Mouse (Mus musculus): ENCODE data around the gene Rnf113a1.
A peak's percentile ranks its signal among the peaks of the same experiment; 100 is the strongest.
"Not testable (repeated sequence)": the region's sequence is repeated elsewhere in the genome, so short reads cannot be mapped to it uniquely, and the experiment has no call there.

Rnf113a1 gene

DNA sequence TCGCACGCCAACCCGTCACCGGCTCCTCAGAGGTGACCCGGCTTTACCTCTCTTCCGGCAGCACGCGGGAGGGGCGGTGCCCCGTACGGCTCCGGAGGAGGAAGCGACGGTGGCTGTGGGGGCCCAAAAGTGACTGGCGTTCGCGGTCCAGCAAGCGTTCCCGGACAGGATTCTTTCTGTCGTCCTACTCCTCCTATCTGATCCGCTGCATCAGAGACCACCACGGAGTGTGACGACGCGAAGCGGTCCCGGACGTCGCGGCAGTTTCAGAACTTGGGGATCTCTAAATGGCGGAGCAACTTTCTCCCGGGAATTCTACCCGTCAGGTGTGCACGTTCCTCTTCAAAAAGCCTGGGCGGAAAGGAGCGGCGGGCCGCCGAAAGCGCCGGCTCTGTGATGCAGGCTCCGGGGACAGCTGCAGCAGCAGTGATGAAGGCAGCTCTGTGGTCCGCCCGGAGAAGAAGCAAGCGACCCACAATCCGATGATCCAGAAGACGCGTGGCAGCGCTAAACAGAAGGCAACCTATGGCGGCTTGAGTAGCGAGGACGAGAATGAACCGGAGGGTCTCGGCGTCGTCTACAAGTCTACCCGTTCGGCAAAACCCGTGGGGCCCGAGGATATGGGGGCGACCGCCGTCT, at the start of gene Rnf113a1, which contains the start of gene Ndufa1:
Gene Rnf113a1 (plus strand): TSS at position 141 of the 639 bp plus-strand sequence.
Gene Ndufa1 (minus strand): TSS at position 59 of the 639 bp plus-strand sequence.
- Histone ChIP-seq H3K9me3 (ENCODE audit: low read length) (no peaks in the 10 kb centered on the region), H3K4me1 (replicated peaks; ENCODE audit: low read depth, low read length) (peaks cover 6% of the 10 kb centered on the region; the same call in 1 of the 2 replicates), H3K36me3 (ENCODE audit: insufficient read depth, low read length) (peaks cover 16% of the 10 kb centered on the region), H3K4me3 (replicated peaks; ENCODE audit: low read length) (peak within 1 kb of the TSS; percentile 81), H3K27me3 (ENCODE audit: insufficient read depth, low read length) (no peaks in the 10 kb centered on the region)
- TF ChIP-seq CTCF (conservative IDR thresholded peaks at IDR 0.05; ENCODE audit: low read length): no peak
- TF ChIP-seq NANOG (IDR thresholded peaks at IDR 0.05; ENCODE audit: borderline replicate concordance, low read length): no peak
- TF ChIP-seq POU5F1 (IDR thresholded peaks at IDR 0.05; ENCODE audit: borderline replicate concordance, low read length): no peak

DNA sequence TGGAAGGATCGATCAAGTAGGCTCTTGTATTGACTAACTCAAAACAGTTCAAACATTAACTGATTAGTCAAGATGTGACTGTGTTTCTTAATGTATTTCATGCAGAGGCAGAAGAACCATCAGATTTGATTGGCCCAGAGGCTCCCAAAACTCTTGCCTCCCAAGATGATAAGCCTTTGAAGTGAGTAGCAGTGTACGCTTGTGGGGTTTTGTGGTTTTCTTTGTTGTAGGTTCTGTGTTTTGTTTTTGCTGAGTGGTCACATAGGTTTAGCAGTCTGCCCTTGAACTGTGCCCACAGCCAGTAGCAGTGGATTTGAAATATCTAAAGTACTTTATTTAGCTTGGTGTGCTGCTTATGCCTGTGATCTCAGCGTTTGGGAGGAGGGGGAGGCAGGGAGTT, 49.3 kb upstream of the Rnf113a1 start:
- no peaks in the 10 kb centered on the region for H3K9me3 ChIP-seq (ENCODE audit: low read length)
- no peaks in the 10 kb centered on the region for H3K27me3 ChIP-seq (ENCODE audit: insufficient read depth, low read length)

GRCm38 (mm10) chrX:37144498-37144897, 46.5 kb upstream of the Rnf113a1 start:
- not testable (repeated sequence) for H3K9me3 ChIP-seq (ENCODE audit: low read length); H3K4me3 ChIP-seq (replicated peaks; ENCODE audit: low read length); H3K27me3 ChIP-seq (ENCODE audit: insufficient read depth, low read length); H3K4me1 ChIP-seq (replicated peaks; ENCODE audit: low read depth, low read length)
- peaks cover 45% of the 10 kb centered on the region for H3K36me3 ChIP-seq (ENCODE audit: insufficient read depth, low read length)

More for the DNA sequence above, 49.3 kb upstream of the Rnf113a1 start:
- no peak for TF ChIP-seq CTCF (conservative IDR thresholded peaks at IDR 0.05; ENCODE audit: low read length)
- TF ChIP-seq POU5F1 (IDR thresholded peaks at IDR 0.05; ENCODE audit: borderline replicate concordance, low read length): no peak
- no peak for TF ChIP-seq NANOG (IDR thresholded peaks at IDR 0.05; ENCODE audit: borderline replicate concordance, low read length)
- no peak overlapping the region for H3K4me3 ChIP-seq (replicated peaks; ENCODE audit: low read length)
- H3K36me3 ChIP-seq (ENCODE audit: insufficient read depth, low read length): peaks cover 54% of the 10 kb centered on the region
- no peaks in the 10 kb centered on the region for H3K4me1 ChIP-seq (replicated peaks; ENCODE audit: low read depth, low read length)

DNA sequence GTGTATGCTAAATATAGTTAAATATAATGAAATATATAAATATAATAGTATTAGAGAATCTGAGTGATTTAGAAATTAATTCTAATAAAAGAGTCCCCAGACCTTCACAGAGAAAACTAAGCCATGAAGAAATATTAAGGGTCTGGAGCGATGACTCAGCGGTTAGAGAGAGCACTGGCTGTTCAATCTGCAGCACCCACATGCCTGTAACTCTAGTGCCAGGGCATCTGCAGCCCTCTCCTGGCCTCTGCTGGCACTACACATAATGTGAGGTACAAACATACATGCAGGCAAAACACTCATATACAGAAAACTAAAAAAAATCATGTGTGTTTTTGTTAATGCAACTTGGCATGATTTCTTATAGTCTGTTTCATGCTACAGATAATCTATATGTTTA, 46.1 kb upstream of the Rnf113a1 start:
- Histone ChIP-seq H3K4me1 (replicated peaks; ENCODE audit: low read depth, low read length) (no peaks in the 10 kb centered on the region), H3K36me3 (ENCODE audit: insufficient read depth, low read length) (peaks cover 45% of the 10 kb centered on the region), H3K27me3 (ENCODE audit: insufficient read depth, low read length) (no peaks in the 10 kb centered on the region), H3K9me3 (ENCODE audit: low read length) (no peaks in the 10 kb centered on the region), H3K4me3 (replicated peaks; ENCODE audit: low read length) (no peak overlapping the region)
- no peak for TF ChIP-seq NANOG (IDR thresholded peaks at IDR 0.05; ENCODE audit: borderline replicate concordance, low read length)
- TF ChIP-seq CTCF (conservative IDR thresholded peaks at IDR 0.05; ENCODE audit: low read length): 0 out of 2 replicates have a peak, but pooled peaks have one; percentile 5

- Histone ChIP-seq H3K4me1 (replicated peaks; ENCODE audit: low read depth, low read length) (no peaks in the 10 kb centered on the region), H3K9me3 (ENCODE audit: low read length) (no peaks in the 10 kb centered on the region), H3K27me3 (ENCODE audit: insufficient read depth, low read length) (no peaks in the 10 kb centered on the region), H3K4me3 (replicated peaks; ENCODE audit: low read length) (no peak overlapping the region), H3K36me3 (ENCODE audit: insufficient read depth, low read length) (peaks cover 8% of the 10 kb centered on the region)
- TF ChIP-seq NANOG (IDR thresholded peaks at IDR 0.05; ENCODE audit: borderline replicate concordance, low read length) (no peak), POU5F1 (IDR thresholded peaks at IDR 0.05; ENCODE audit: borderline replicate concordance, low read length) (no peak), CTCF (conservative IDR thresholded peaks at IDR 0.05; ENCODE audit: low read length) (peak; percentile 47)
These were observed 33.2 kb upstream of the Rnf113a1 start for GRCm38 (mm10) chrX:37157839-37158238.

DNA sequence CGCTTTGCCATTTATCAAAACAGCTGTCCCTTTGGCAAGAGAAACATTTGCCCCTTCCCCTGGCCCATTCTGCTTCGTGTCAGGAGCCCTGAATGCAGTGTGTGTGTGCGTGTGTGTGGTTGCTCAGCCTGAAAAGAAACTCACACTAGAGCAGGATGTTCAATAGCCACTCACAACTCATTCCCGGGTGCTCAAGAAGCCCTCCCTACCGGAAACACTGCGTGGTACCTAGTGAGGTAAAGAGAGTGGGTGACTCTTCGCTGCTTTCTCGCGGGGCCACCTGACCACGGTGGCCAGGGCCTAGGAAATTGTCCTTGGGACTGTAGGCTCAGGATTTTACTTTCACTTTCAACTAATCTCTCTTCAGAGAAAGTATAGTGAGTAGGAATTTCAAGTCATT, 29.9 kb upstream of the Rnf113a1 start:
- Histone ChIP-seq H3K4me3 (replicated peaks; ENCODE audit: low read length) (no peak overlapping the region), H3K36me3 (ENCODE audit: insufficient read depth, low read length) (no peaks in the 10 kb centered on the region; the same call in 1 of the 2 replicates), H3K9me3 (ENCODE audit: low read length) (no peaks in the 10 kb centered on the region), H3K27me3 (ENCODE audit: insufficient read depth, low read length) (peaks cover 8% of the 10 kb centered on the region; the same call in 1 of the 2 replicates), H3K4me1 (replicated peaks; ENCODE audit: low read depth, low read length) (0 out of 2 replicates have a peak, but pooled peaks cover 4% of the 10 kb centered on the region)
- no peak for TF ChIP-seq CTCF (conservative IDR thresholded peaks at IDR 0.05; ENCODE audit: low read length)
- no peak for TF ChIP-seq POU5F1 (IDR thresholded peaks at IDR 0.05; ENCODE audit: borderline replicate concordance, low read length)
- TF ChIP-seq NANOG (IDR thresholded peaks at IDR 0.05; ENCODE audit: borderline replicate concordance, low read length): no peak

DNA sequence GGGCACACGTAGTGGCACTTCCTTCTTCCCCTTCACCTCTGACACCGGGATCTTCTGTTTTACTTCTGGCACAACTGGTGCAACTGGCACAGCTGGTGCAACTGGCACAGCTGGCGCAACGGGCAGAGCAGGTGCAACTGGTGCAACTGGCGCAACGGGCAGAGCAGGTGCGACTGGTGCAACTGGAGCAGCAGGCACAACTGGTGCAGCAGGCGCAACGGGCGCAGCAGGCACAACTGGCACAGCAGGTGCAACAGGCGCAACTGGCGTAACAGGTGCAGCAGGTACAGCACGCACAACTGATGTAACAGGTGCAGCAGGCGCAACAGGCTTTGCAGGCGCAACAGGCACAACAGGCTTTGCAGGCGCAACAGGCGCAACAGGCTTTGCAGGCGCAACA, 27.9 kb upstream of the Rnf113a1 start:
- Histone ChIP-seq H3K4me1 (replicated peaks; ENCODE audit: low read depth, low read length) (0 out of 2 replicates have a peak, but pooled peaks cover 4% of the 10 kb centered on the region), H3K36me3 (ENCODE audit: insufficient read depth, low read length) (no peaks in the 10 kb centered on the region), H3K4me3 (replicated peaks; ENCODE audit: low read length) (peak overlapping the region; percentile 43), H3K27me3 (ENCODE audit: insufficient read depth, low read length) (peaks cover 8% of the 10 kb centered on the region; the same call in 1 of the 2 replicates), H3K9me3 (ENCODE audit: low read length) (no peaks in the 10 kb centered on the region)
- no peak for TF ChIP-seq POU5F1 (IDR thresholded peaks at IDR 0.05; ENCODE audit: borderline replicate concordance, low read length)
- TF ChIP-seq CTCF (conservative IDR thresholded peaks at IDR 0.05; ENCODE audit: low read length): no peak
- TF ChIP-seq NANOG (IDR thresholded peaks at IDR 0.05; ENCODE audit: borderline replicate concordance, low read length): no peak

GRCm38 (mm10) chrX:37167085-37167484, 24.0 kb upstream of the Rnf113a1 start:
- Histone ChIP-seq H3K9me3 (ENCODE audit: low read length) (no peaks in the 10 kb centered on the region), H3K27me3 (ENCODE audit: insufficient read depth, low read length) (peaks cover 8% of the 10 kb centered on the region; the same call in 1 of the 2 replicates)
- TF ChIP-seq CTCF (conservative IDR thresholded peaks at IDR 0.05; ENCODE audit: low read length): peak; percentile 56
- no peak for TF ChIP-seq NANOG (IDR thresholded peaks at IDR 0.05; ENCODE audit: borderline replicate concordance, low read length)
- no peak for TF ChIP-seq POU5F1 (IDR thresholded peaks at IDR 0.05; ENCODE audit: borderline replicate concordance, low read length)

DNA sequence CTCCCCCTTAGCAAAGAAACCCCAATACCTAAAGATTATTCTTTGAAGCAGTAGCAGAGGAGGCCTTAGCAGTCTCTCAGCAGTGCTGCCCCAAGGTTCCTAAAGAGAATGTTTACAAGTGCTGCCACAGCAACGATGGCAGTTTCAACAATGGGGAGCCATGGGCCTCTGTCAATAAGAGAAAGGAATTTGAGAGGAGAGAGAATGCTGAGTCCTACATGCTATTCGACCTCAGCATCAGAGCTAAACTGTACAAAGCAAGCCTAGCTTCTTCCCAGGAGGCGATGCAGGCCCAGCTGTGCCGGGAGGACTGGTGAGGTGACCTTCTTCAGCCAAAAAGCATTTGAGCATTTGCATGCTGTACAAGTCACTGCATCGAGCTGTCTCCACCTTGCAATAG, 22.3 kb upstream of the Rnf113a1 start, which contains the start of gene Akap14:
Gene Akap14 (minus strand): TSS at position 101 of the 400 bp plus-strand sequence.
- Histone ChIP-seq H3K36me3 (ENCODE audit: insufficient read depth, low read length) (no peaks in the 10 kb centered on the region), H3K4me1 (replicated peaks; ENCODE audit: low read depth, low read length) (no peaks in the 10 kb centered on the region), H3K4me3 (replicated peaks; ENCODE audit: low read length) (no peak within 1 kb of the TSS), H3K27me3 (ENCODE audit: insufficient read depth, low read length) (peaks cover under 1% of the 10 kb centered on the region; the same call in 1 of the 2 replicates), H3K9me3 (ENCODE audit: low read length) (no peaks in the 10 kb centered on the region)
- TF ChIP-seq POU5F1 (IDR thresholded peaks at IDR 0.05; ENCODE audit: borderline replicate concordance, low read length) (no peak), CTCF (conservative IDR thresholded peaks at IDR 0.05; ENCODE audit: low read length) (no peak), NANOG (IDR thresholded peaks at IDR 0.05; ENCODE audit: borderline replicate concordance, low read length) (no peak)

More at GRCm38 (mm10) chrX:37167085-37167484, 24.0 kb upstream of the Rnf113a1 start:
- Histone ChIP-seq H3K4me1 (replicated peaks; ENCODE audit: low read depth, low read length) (0 out of 2 replicates have a peak, but pooled peaks cover 4% of the 10 kb centered on the region), H3K4me3 (replicated peaks; ENCODE audit: low read length) (no peak overlapping the region), H3K36me3 (ENCODE audit: insufficient read depth, low read length) (no peaks in the 10 kb centered on the region)

DNA sequence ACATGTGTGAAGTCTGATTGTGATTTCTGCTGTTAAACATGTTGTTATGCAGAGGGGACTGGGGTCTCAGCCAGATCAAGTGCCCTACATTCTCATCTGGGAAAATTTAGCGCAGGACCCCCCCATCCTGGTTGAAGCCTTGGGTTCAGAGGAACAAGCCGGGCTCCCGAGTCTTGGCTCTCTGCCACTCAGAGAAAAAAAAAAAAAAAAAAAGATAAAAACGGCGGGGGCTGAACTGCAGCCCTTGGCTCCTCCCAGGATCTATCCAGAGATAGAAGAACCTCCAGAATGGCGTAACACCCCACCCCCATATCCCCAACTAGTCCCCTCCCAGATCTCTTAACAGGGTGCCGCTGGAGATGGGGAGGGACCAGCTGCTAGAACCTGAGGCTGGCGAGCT, 6.6 kb upstream of the Rnf113a1 start:
- peaks cover 16% of the 10 kb centered on the region for H3K36me3 ChIP-seq (ENCODE audit: insufficient read depth, low read length)
- H3K9me3 ChIP-seq (ENCODE audit: low read length); H3K27me3 ChIP-seq (ENCODE audit: insufficient read depth, low read length); H3K4me1 ChIP-seq (replicated peaks; ENCODE audit: low read depth, low read length); H3K4me3 ChIP-seq (replicated peaks; ENCODE audit: low read length): not testable (repeated sequence)
